Mouse (Mus musculus) heart, embryonic 13.5 days (tissue): Measurements from ENCODE around the gene Pagr1a. TPM values are rescaled to one million over a fixed set of nuclear protein-coding genes. Genes with fewer than 3 reads are reported as not detected.

Experiments used
- ATAC-seq: fragments of 200-750 bp; cut with Nextera tagmentation; 2 replicates; pipeline ENCODE4 v1.8.0; 2017; ENCODE audit warnings: moderate TSS enrichment; ENCODE audit not compliant: insufficient number of reproducible peaks, low FRiP score, low TSS enrichment; ENCODE audit errors: extremely low read depth
- H3K27ac ChIP-seq: fragments of 300-500 bp; sonication (generic); replicated peaks from 2 replicates; pipeline ENCODE4 v1.5.1; 2015; ENCODE audit warnings: moderate library complexity, mild to moderate bottlenecking, inconsistent platforms
- H3K27me3 ChIP-seq: fragments of 300-500 bp; sonication (generic); replicated peaks from 2 replicates; pipeline ENCODE4 v1.6.1; 2015; ENCODE audit warnings: mild to moderate bottlenecking, inconsistent platforms
- H3K36me3 ChIP-seq: fragments of 300-500 bp; sonication (generic); 2 replicates; pipeline ENCODE4 v1.6.1; 2015; ENCODE audit warnings: mild to moderate bottlenecking, inconsistent platforms
- H3K4me1 ChIP-seq: fragments of 300-500 bp; sonication (generic); 2 replicates; pipeline ENCODE4 v1.6.1; 2015; ENCODE audit warnings: inconsistent platforms
- H3K4me2 ChIP-seq: fragments of 300-500 bp; sonication (generic); 2 replicates; pipeline ENCODE4 v1.6.1; 2015; ENCODE audit warnings: inconsistent platforms, mild to moderate bottlenecking, moderate library complexity
- H3K4me3 ChIP-seq: fragments of 300-500 bp; sonication (generic); 2 replicates; pipeline ENCODE4 v1.5.1; 2015; ENCODE audit warnings: moderate library complexity, mild to moderate bottlenecking, inconsistent platforms
- H3K9ac ChIP-seq: fragments of 300-500 bp; sonication (generic); 2 replicates; pipeline ENCODE4 v1.6.1; 2015; ENCODE audit warnings: inconsistent platforms, mild to moderate bottlenecking, moderate library complexity
- H3K9me3 ChIP-seq: fragments of 300-500 bp; sonication (generic); 2 replicates; pipeline ENCODE4 v1.6.1; 2016; ENCODE audit warnings: inconsistent platforms
- WGBS: fragments of 180-500 bp; shearing (Covaris S2); methylation state at CpG from one replicate; pipeline ENCODE4 v1.1.7; 2015; ENCODE audit warnings: mixed read lengths; 5-methylcytosine and 5-hydroxymethylcytosine counted together
- polyA plus RNA-seq: library from polyadenylated mRNA; unstranded; fragments of >200 nt; fragmentation: Nextera tagmentation; extraction: Ambion mirVana; gene quantifications from 2 replicates; pipeline ENCODE4 v1.2.1, GENCODE M21; 2015

Pagr1a gene
- polyA plus RNA-seq, 1 experiment from 2014 or later = 55.6 TPM

- Histone ChIP-seq H3K36me3 (peaks cover 68% of the 10 kb centered on the region), H3K4me1 (peaks cover 51% of the 10 kb centered on the region), H3K4me2 (peak overlapping the region; percentile 91), H3K9ac (peak overlapping the region; percentile 100), H3K9me3 (no peaks in the 10 kb centered on the region), H3K4me3 (peak overlapping the region; percentile 94), H3K27me3 (no peaks in the 10 kb centered on the region), H3K27ac (peak overlapping the region; percentile 99)
- 0% methylated on average over 20 of the region's 48 CpGs for WGBS
- ATAC-seq = peak; percentile 4; the same call in 1 of the 2 replicates
These were observed 9.0 kb upstream of the Pagr1a start for GRCm38 (mm10) chr7:127026161-127026600.

- no peaks in the 10 kb centered on the region for H3K27me3 ChIP-seq
- no peak for ATAC-seq
- WGBS = under 1% methylated on average over 61 of the region's 65 CpGs
- peak overlapping the region; percentile 94 for H3K4me3 ChIP-seq
- H3K4me1 ChIP-seq = peaks cover 55% of the 10 kb centered on the region
- H3K27ac ChIP-seq = peak overlapping the region; percentile 99
- peaks cover 63% of the 10 kb centered on the region for H3K36me3 ChIP-seq
- peak overlapping the region; percentile 100 for H3K9ac ChIP-seq
- peak overlapping the region; percentile 91 for H3K4me2 ChIP-seq
- no peaks in the 10 kb centered on the region for H3K9me3 ChIP-seq
These were observed 8.5 kb upstream of the Pagr1a start for GRCm38 (mm10) chr7:127025556-127026160.

DNA sequence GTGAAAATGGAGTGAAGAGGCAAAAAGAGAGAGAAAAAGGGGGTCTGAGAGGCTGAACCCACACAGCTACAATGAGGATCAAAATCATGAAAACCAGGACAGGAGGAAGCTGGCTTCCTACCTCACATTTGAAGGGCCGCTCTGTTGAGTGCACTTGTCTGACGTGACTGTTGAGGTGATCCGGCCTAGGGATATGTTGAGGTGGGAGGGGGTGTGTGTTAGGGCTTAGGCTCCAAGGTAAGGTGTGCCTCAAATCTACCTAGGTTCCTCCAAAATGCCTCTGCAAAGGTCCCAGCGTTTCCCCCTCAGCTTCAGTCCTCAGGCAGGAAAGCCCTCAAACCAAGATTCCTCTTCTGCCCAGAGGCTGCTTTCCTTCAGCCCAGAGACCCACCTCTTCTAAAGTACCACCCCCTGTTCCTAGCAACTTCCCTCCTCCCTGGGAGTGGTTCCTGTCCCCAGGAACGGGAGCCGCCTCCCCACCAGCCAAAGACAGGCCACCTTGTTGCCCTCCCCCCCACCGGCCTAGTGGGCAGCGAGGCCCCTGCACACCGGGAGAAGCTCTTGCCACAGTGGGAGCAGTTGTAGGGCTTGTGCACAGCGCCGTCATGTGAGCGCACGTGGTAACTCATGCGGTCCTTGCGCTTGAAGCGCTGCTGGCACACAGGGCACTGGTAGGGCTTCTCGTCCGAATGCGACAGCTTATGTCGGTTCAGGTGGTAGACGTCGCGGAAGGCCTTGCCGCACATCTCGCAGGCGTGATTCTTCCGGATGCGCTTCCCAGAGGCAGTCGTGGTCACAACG, 7.8 kb upstream of the Pagr1a start:
- Histone ChIP-seq H3K27ac (peak overlapping the region; percentile 99), H3K4me3 (peak overlapping the region; percentile 94), H3K4me2 (peak overlapping the region; percentile 91), H3K4me1 (peaks cover 62% of the 10 kb centered on the region), H3K9me3 (no peaks in the 10 kb centered on the region), H3K27me3 (no peaks in the 10 kb centered on the region), H3K9ac (peak overlapping the region; percentile 100), H3K36me3 (peaks cover 56% of the 10 kb centered on the region)
- 1% methylated on average over 30 of the region's 30 CpGs for WGBS
- peak; percentile 5; the same call in 1 of the 2 replicates for ATAC-seq

DNA sequence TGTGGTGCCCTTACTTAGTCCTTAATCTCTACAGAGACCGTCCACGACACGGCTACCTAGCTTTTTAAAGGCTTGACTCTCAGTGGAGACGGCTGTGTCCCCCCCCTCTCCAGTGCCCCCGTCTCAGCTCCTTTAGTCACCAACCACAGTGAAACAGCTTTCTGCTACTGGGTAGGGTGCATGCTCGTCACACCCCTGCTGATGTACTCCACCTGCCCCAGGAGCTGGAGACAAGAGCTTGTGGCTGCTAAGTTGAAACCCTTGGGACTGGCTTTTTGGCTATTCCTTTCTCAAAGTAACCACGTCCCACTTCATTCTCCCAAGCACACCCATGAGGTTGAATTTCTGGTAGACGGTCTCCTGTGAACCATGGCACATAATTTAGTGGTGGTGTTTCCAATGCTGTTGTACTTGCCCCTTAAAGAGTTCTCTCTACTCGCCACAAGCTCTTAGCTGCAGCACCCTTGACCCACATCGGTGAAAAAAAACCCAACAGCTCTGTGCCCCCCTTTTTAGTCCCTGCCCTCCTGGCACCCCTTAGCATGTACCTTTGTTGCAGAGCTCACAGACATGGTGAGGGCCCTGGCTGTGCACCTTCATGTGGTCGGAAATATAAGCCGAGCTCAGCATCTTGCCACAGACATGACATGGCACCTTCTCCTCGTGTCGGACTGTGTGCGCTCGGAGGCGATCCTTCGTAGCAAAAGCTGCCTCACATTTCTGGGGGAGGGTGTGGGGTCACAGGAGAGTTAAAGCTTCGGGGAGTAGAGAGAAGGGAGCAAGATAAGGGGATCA, 6.9 kb upstream of the Pagr1a start:
- 20% methylated on average over 19 of the region's 19 CpGs for WGBS

GRCm38 (mm10) chr7:127023272-127023691, 6.1 kb upstream of the Pagr1a start:
- peak overlapping the region; percentile 94 for H3K4me3 ChIP-seq
- H3K27ac ChIP-seq = 0 out of 2 replicates have a peak overlapping the region, but pooled peaks have one; percentile 5
- WGBS = 81% methylated on average over 13 of the region's 13 CpGs
- peaks cover 71% of the 10 kb centered on the region for H3K4me1 ChIP-seq
- no peaks in the 10 kb centered on the region for H3K27me3 ChIP-seq
- ATAC-seq = no peak
- peaks cover 41% of the 10 kb centered on the region for H3K36me3 ChIP-seq
- peak overlapping the region; percentile 100 for H3K9ac ChIP-seq
- peak overlapping the region; percentile 91 for H3K4me2 ChIP-seq
- H3K9me3 ChIP-seq = no peaks in the 10 kb centered on the region

More for the DNA sequence above, 6.9 kb upstream of the Pagr1a start:
- Histone ChIP-seq H3K4me1 (peaks cover 68% of the 10 kb centered on the region), H3K9me3 (no peaks in the 10 kb centered on the region), H3K4me2 (peak overlapping the region; percentile 91), H3K27me3 (no peaks in the 10 kb centered on the region), H3K36me3 (peaks cover 49% of the 10 kb centered on the region), H3K27ac (peak overlapping the region; percentile 99), H3K4me3 (peak overlapping the region; percentile 94), H3K9ac (peak overlapping the region; percentile 100)
- no peak for ATAC-seq

- Histone ChIP-seq H3K4me3 (no peak overlapping the region), H3K9me3 (no peaks in the 10 kb centered on the region), H3K36me3 (peaks cover 35% of the 10 kb centered on the region), H3K4me1 (peaks cover 71% of the 10 kb centered on the region), H3K27ac (peak overlapping the region; percentile 65; the same call in 1 of the 2 replicates), H3K9ac (peak overlapping the region; percentile 100), H3K27me3 (no peaks in the 10 kb centered on the region), H3K4me2 (peak overlapping the region; percentile 91)
- WGBS = 79% methylated on average over 7 of the region's 7 CpGs
- no peak for ATAC-seq
These were observed 5.5 kb upstream of the Pagr1a start for GRCm38 (mm10) chr7:127022528-127023271.

DNA sequence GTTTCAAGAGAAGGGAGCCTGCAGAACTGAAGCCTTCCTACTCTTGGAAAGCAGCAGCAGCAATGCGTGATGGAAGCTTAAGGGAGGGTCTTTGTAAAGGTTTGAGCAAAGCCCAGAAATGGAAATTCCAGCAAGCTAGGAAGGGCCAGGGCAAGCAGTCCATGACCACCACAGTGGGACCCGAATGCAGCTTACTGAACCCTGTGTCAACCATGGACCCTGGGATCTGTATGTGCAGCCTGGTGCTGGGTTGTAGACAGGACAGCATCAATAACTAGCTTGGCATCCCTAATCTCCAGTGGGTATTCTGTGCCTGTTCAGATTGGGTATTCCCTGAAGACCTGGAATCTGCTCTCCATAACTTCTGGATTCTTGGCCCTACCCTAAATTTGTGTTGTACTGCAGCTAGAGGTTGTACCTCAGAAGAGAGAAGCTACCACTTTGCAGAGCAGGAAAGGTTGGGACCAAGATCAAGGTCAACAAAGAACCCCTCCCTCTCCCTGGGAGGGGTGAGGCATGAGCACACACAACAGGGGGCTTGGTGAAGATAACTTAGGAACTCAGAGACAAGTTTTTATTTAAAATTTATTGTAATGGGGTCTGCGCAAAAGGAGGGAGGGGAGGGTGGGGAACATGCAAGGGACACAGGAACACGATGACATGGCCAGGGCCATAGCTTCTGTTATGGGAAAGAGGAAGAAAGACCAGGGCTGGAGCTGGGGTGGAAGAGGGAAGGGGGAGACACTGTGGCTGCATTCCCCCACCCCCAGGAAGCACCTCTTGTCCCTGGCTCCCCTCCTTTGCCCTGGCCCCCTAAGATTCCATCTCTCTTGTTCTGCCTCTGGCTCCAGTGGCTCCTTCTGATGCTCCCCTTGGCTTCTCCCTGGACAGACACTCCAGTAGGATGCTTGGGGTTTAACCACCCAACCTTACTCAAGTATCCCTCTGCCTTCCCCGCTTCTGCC, 4.7 kb upstream of the Pagr1a start:
- Histone ChIP-seq H3K4me1 (peaks cover 73% of the 10 kb centered on the region), H3K36me3 (peaks cover 34% of the 10 kb centered on the region), H3K4me3 (peak overlapping the region; percentile 59), H3K9ac (peak overlapping the region; percentile 100), H3K9me3 (no peaks in the 10 kb centered on the region), H3K4me2 (peak overlapping the region; percentile 91), H3K27me3 (no peaks in the 10 kb centered on the region), H3K27ac (peak overlapping the region; percentile 65)
- WGBS = 39% methylated on average over 5 of the region's 5 CpGs
- ATAC-seq = no peak

- peak within 1 kb of the TSS; percentile 82 for H3K9ac ChIP-seq
- no peaks in the 10 kb centered on the region for H3K9me3 ChIP-seq
- no peak for ATAC-seq
- no peaks in the 10 kb centered on the region for H3K27me3 ChIP-seq
- H3K4me2 ChIP-seq = peak within 1 kb of the TSS; percentile 87
- H3K36me3 ChIP-seq = peaks cover 34% of the 10 kb centered on the region
- peak within 1 kb of the TSS; percentile 59 for H3K4me3 ChIP-seq
- 2% methylated on average over 37 of the region's 37 CpGs for WGBS
- peaks cover 75% of the 10 kb centered on the region for H3K4me1 ChIP-seq
- H3K27ac ChIP-seq = peak within 1 kb of the TSS; percentile 65; the same call in 1 of the 2 replicates
These were observed 3.9 kb upstream of the Pagr1a start, which contains the start of the genes Gm42742 and Prrt2 for GRCm38 (mm10) chr7:127020901-127021562. TSS of gene Gm42742 (minus strand) at chr7:127021097. TSS of gene Prrt2 (minus strand) at chr7:127021211.

GRCm38 (mm10) chr7:127020491-127020890, 3.3 kb upstream of the Pagr1a start:
- H3K4me3 ChIP-seq = peak overlapping the region; percentile 59
- WGBS = 37% methylated on average over 5 of the region's 5 CpGs
- no peaks in the 10 kb centered on the region for H3K27me3 ChIP-seq
- H3K36me3 ChIP-seq = peaks cover 37% of the 10 kb centered on the region
- H3K4me2 ChIP-seq = peak overlapping the region; percentile 87
- ATAC-seq = no peak
- H3K9me3 ChIP-seq = no peaks in the 10 kb centered on the region
- peak overlapping the region; percentile 82 for H3K9ac ChIP-seq
- peaks cover 80% of the 10 kb centered on the region for H3K4me1 ChIP-seq
- H3K27ac ChIP-seq = peak overlapping the region; percentile 65; the same call in 1 of the 2 replicates
